Mouse (Mus musculus): ENCODE measurements around the gene Rbmxl1. TPM values are rescaled to one million over a fixed set of nuclear protein-coding genes. Genes with fewer than 3 reads are reported as not detected.
"Not testable (repeated sequence)": the region's sequence is repeated elsewhere in the genome, so short reads cannot be mapped to it uniquely, and the experiment has no call there.

Rbmxl1 gene
- polyA plus RNA-seq (2014; fragmentation: Nextera tagmentation; extraction: Ambion mirVana): 201 and 248 TPM in 2 replicates

DNA sequence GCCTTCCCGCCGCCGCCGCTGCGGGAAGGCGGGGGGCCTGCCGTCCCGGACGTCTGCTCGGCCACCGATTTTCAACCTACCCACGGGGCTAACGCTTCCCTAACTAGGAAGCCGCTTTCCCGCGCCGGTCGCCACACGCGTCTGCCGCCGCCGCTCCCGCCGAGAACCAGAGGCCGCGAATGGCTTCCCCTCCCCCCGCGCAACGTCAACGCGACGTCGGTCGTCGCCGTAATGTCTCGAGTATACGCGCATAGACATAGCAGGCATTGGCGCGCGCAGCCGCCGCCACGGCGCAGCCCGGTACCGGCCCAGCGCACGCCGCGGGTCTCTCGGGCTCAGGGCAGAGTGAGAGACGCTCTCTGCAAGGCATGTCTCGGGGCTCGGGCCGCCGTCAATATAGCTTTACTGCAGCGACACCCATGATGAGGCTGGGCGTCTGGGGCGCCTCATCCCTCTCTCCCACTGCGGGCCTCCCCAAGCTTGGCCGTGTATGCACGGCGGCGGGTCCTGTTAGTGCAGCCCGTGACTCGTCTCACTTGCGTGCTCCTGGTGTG is at the start of gene Rbmxl1:
Rbmxl1 (minus strand) TSS at position 180 of the 554 bp plus-strand sequence.
- no peaks in the 10 kb centered on the region for H3K9me3 ChIP-seq (ENCODE audit: control insufficient read depth, low read length)
- no peaks in the 10 kb centered on the region for H3K27me3 ChIP-seq (ENCODE audit: control insufficient read depth, insufficient read depth, low read length)
- DNase-seq: peak; percentile 97
- WGBS: under 1% methylated on average over 70 of the region's 70 CpGs
- H3K9ac ChIP-seq (replicated peaks; ENCODE audit: low read length): peak within 1 kb of the TSS; percentile 97
- peak within 1 kb of the TSS; percentile 98 for H3K27ac ChIP-seq (replicated peaks; ENCODE audit: low read depth, low read length)
- H3K36me3 ChIP-seq (ENCODE audit: control insufficient read depth, insufficient read depth, low read length): peaks cover 16% of the 10 kb centered on the region
- peak within 1 kb of the TSS; percentile 91 for H3K4me3 ChIP-seq (replicated peaks; ENCODE audit: low read depth, low read length)
- H3K4me1 ChIP-seq (ENCODE audit: control insufficient read depth, insufficient read depth, low read length): peaks cover 10% of the 10 kb centered on the region
- ATAC-seq (ENCODE audit: low FRiP score, low TSS enrichment): peak; percentile 92
- H3K4me2 ChIP-seq (ENCODE audit: low read length): peak within 1 kb of the TSS; percentile 86

DNA sequence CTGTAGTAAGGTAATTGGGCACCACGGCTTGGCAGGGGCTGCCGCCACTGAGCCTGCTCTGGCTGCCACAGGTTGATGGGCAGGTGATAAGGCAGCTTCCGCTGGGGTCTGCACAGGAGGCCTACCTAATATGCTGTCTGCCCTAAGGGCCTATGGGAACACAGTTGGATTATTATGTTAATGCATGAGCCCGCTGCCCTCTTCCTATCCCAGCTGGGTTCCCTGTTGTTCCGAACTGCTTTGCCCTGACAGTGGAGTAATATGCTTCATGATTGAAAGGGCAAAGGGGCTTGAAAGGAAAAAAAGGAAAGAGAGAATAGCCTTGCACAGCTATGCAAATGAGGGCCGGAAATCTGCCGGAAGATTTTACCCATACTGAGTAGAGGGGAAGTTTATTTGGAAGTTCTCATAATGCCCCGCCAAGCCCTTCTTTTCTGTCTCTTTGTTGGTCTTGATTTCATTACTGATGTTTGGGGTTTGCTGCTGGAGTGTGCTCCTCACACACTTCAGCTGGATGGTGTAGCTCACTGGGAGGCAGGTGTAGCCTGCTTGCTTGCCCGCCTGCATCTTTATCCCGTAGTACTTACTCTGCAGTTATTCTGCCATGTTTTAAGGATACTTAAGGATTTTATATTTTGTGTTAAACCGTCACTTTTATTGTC is 48.2 kb upstream of the Rbmxl1 start:
- Histone ChIP-seq H3K27ac (replicated peaks; ENCODE audit: low read depth, low read length) (peak overlapping the region; percentile 58), H3K4me1 (ENCODE audit: control insufficient read depth, insufficient read depth, low read length) (peaks cover 29% of the 10 kb centered on the region), H3K36me3 (ENCODE audit: control insufficient read depth, insufficient read depth, low read length) (no peaks in the 10 kb centered on the region), H3K4me3 (replicated peaks; ENCODE audit: low read depth, low read length) (no peak overlapping the region), H3K9me3 (ENCODE audit: control insufficient read depth, low read length) (no peaks in the 10 kb centered on the region), H3K9ac (replicated peaks; ENCODE audit: low read length) (no peak overlapping the region), H3K27me3 (ENCODE audit: control insufficient read depth, insufficient read depth, low read length) (no peaks in the 10 kb centered on the region), H3K4me2 (ENCODE audit: low read length) (peak overlapping the region; percentile 14)
- WGBS: 7% methylated on average over 11 of the region's 11 CpGs
- peak; percentile 79 for ATAC-seq (ENCODE audit: low FRiP score, low TSS enrichment)
- peak; percentile 74 for DNase-seq

DNA sequence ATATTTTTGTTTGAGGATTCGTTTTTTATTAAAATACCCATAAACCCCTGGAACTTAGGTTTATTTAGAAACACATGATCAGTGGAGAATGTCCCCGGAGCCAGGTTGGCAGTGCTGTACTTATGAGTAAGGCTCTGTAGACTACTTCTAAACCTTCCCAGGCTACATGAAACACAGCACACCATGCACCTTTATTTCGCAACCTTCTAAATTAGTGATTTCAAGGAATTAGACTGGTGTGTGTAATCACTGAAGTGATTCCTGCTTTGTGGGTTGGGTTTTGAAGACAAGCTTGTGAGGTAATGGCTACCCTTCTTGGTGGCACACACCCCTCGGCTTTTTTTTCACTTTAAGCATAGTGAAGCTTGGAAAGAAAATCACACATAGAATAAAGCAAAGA is 47.1 kb upstream of the Rbmxl1 start:
- no peaks in the 10 kb centered on the region for H3K36me3 ChIP-seq (ENCODE audit: control insufficient read depth, insufficient read depth, low read length)
- no peaks in the 10 kb centered on the region for H3K9me3 ChIP-seq (ENCODE audit: control insufficient read depth, low read length)
- no peak overlapping the region for H3K4me2 ChIP-seq (ENCODE audit: low read length)
- no peak overlapping the region for H3K4me3 ChIP-seq (replicated peaks; ENCODE audit: low read depth, low read length)
- DNase-seq (no peak), ATAC-seq (ENCODE audit: low FRiP score, low TSS enrichment) (no peak)
- H3K9ac ChIP-seq (replicated peaks; ENCODE audit: low read length): no peak overlapping the region
- WGBS: 88% methylated on average over 4 of the region's 4 CpGs
- peaks cover 30% of the 10 kb centered on the region for H3K4me1 ChIP-seq (ENCODE audit: control insufficient read depth, insufficient read depth, low read length)
- H3K27ac ChIP-seq (replicated peaks; ENCODE audit: low read depth, low read length): no peak overlapping the region
- no peaks in the 10 kb centered on the region for H3K27me3 ChIP-seq (ENCODE audit: control insufficient read depth, insufficient read depth, low read length)

DNA sequence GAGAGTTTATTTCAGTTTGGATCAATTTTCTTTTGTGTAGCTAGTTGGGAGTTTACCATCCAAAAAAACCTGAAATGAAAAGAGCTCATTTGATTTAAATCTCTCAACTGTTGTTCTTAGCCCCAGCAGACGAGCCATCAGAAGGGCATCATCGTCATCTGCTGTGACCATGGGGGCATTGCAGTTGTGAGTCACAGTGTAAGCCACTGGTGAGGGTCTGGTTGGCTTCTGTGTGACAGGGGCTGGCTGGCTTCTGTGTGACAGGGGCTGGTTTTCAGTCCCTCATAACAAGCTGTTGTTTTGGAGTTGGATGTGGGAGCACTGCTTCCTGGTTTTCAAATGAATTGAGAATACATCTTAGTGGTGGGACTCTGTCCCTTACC is 42.0 kb upstream of the Rbmxl1 start:
- H3K36me3 ChIP-seq (ENCODE audit: control insufficient read depth, insufficient read depth, low read length): no peaks in the 10 kb centered on the region
- no peak overlapping the region for H3K4me2 ChIP-seq (ENCODE audit: low read length)
- H3K27me3 ChIP-seq (ENCODE audit: control insufficient read depth, insufficient read depth, low read length): no peaks in the 10 kb centered on the region
- ATAC-seq (ENCODE audit: low FRiP score, low TSS enrichment) (peak; percentile 66; the same call in 1 of the 2 replicates), DNase-seq (peak; percentile 37)
- H3K4me1 ChIP-seq (ENCODE audit: control insufficient read depth, insufficient read depth, low read length): peaks cover 29% of the 10 kb centered on the region
- H3K9ac ChIP-seq (replicated peaks; ENCODE audit: low read length): no peak overlapping the region
- no peak overlapping the region for H3K4me3 ChIP-seq (replicated peaks; ENCODE audit: low read depth, low read length)
- H3K27ac ChIP-seq (replicated peaks; ENCODE audit: low read depth, low read length): peak overlapping the region; percentile 64; the same call in 1 of the 2 replicates
- no peaks in the 10 kb centered on the region for H3K9me3 ChIP-seq (ENCODE audit: control insufficient read depth, low read length)
- WGBS: 31% methylated on average over 2 of the region's 2 CpGs

DNA sequence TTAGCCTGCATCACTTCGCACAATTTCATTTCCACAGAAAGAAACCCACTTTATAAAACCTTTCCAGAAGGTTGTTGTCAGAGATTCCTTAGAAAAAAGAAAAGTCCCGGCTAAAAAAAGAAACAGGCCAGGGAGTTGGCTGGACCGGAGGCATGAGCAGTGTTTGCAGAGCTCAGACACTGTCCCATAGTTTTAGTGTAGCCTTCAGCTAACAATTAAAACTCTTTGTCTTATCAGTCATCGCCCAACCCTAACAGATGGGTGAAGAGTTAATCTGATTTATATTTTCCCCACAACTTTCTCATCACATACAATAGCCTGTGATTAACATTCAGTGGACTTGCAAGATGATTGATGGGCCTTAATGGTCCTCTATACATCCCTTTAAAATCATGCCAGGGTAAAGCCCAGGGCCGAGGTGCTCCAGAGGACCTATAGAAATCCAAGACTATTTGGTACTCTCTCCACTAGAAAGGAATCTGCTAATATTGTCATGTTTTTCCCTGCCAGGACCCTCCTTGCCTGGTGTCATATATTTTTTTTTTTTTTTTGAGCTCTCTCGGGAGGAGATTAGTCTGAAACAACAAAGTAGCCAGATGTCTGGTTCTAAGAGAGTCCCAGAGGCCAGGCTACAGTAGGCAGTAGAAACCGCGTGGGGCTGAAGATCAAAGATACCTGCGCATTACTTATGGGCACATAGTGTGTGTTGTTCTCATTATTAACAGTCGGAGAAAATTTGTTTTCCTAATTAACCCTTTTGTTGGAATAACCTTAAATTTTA is 41.5 kb upstream of the Rbmxl1 start:
- Histone ChIP-seq H3K9me3 (ENCODE audit: control insufficient read depth, low read length) (no peaks in the 10 kb centered on the region), H3K27me3 (ENCODE audit: control insufficient read depth, insufficient read depth, low read length) (no peaks in the 10 kb centered on the region), H3K27ac (replicated peaks; ENCODE audit: low read depth, low read length) (peak overlapping the region; percentile 64; the same call in 1 of the 2 replicates), H3K9ac (replicated peaks; ENCODE audit: low read length) (no peak overlapping the region), H3K36me3 (ENCODE audit: control insufficient read depth, insufficient read depth, low read length) (no peaks in the 10 kb centered on the region), H3K4me1 (ENCODE audit: control insufficient read depth, insufficient read depth, low read length) (peaks cover 28% of the 10 kb centered on the region; the same call in 1 of the 2 replicates), H3K4me2 (ENCODE audit: low read length) (no peak overlapping the region), H3K4me3 (replicated peaks; ENCODE audit: low read depth, low read length) (no peak overlapping the region)
- DNase-seq (peak; percentile 73), ATAC-seq (ENCODE audit: low FRiP score, low TSS enrichment) (peak; percentile 88; the same call in 1 of the 2 replicates)
- WGBS: 25% methylated on average over 10 of the region's 10 CpGs

DNA sequence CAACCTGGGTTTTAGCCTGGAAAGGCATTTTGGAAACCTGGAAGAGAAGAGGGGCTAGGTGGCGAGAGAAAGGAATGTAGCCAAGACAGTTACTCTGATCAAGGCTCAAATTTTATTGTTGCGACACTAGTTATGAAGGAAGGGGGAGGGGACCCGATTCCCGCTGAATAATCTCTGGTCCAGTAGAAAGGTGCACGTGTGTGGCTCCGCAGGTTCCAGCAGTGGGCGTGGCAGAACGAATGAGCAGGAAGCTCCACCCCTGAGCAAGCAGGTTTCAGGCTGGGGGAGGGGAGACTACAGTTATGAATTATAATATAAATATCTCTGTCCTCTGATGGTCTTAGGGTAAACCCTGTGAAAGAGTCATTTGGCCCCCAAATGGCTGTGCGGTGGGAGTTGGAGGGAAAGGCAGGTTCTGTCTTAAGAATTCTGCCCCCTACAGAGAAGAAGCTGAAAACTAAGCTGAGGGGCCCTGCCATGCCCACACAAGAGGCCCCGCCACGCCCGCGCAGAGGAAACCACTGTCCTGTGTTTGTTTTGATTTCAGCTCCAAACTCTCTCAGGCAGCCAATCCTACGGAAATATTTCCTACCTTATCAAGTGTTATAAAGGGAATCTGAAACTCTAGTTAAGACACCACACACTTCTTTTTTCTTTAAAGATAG is 36.6 kb upstream of the Rbmxl1 start:
- not testable (repeated sequence) for DNase-seq; H3K4me2 ChIP-seq (ENCODE audit: low read length); ATAC-seq (ENCODE audit: low FRiP score, low TSS enrichment)

DNA sequence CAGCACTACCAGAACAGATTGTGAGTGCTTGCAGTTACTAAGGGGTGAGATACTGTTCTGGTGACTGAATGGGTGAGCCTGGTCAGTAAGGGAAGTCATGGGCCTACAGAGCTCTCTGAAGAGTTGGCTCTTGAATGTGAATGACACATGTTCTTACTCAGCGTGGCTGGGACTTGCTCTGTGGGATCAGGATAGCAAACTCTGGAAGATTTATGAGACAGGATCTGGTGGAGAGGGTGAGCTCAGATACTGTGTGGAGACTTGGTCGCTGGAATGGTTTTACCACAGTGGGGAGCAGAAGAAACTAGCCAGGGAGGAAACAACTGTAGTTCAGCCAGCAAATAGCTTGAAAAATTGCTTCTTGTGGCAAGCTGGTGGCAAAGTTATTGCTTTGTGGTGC is 35.8 kb upstream of the Rbmxl1 start:
- Histone ChIP-seq H3K4me1 (ENCODE audit: control insufficient read depth, insufficient read depth, low read length) (peaks cover 6% of the 10 kb centered on the region; the same call in 1 of the 2 replicates), H3K27me3 (ENCODE audit: control insufficient read depth, insufficient read depth, low read length) (no peaks in the 10 kb centered on the region), H3K4me2 (ENCODE audit: low read length) (no peak overlapping the region), H3K9me3 (ENCODE audit: control insufficient read depth, low read length) (no peaks in the 10 kb centered on the region), H3K4me3 (replicated peaks; ENCODE audit: low read depth, low read length) (no peak overlapping the region), H3K9ac (replicated peaks; ENCODE audit: low read length) (no peak overlapping the region), H3K36me3 (ENCODE audit: control insufficient read depth, insufficient read depth, low read length) (0 out of 2 replicates have a peak, but pooled peaks cover 3% of the 10 kb centered on the region), H3K27ac (replicated peaks; ENCODE audit: low read depth, low read length) (no peak overlapping the region)
- WGBS: 89% methylated on average over 2 of the region's 2 CpGs
- DNase-seq (no peak), ATAC-seq (ENCODE audit: low FRiP score, low TSS enrichment) (no peak)

More for the DNA sequence above, 36.6 kb upstream of the Rbmxl1 start:
- not testable (repeated sequence) for H3K9ac ChIP-seq (replicated peaks; ENCODE audit: low read length); H3K4me3 ChIP-seq (replicated peaks; ENCODE audit: low read depth, low read length); H3K27ac ChIP-seq (replicated peaks; ENCODE audit: low read depth, low read length); H3K27me3 ChIP-seq (ENCODE audit: control insufficient read depth, insufficient read depth, low read length); H3K36me3 ChIP-seq (ENCODE audit: control insufficient read depth, insufficient read depth, low read length); H3K9me3 ChIP-seq (ENCODE audit: control insufficient read depth, low read length)
- WGBS: 36% methylated on average over 7 of the region's 14 CpGs
- H3K4me1 ChIP-seq (ENCODE audit: control insufficient read depth, insufficient read depth, low read length): peaks cover 12% of the 10 kb centered on the region; the same call in 1 of the 2 replicates

DNA sequence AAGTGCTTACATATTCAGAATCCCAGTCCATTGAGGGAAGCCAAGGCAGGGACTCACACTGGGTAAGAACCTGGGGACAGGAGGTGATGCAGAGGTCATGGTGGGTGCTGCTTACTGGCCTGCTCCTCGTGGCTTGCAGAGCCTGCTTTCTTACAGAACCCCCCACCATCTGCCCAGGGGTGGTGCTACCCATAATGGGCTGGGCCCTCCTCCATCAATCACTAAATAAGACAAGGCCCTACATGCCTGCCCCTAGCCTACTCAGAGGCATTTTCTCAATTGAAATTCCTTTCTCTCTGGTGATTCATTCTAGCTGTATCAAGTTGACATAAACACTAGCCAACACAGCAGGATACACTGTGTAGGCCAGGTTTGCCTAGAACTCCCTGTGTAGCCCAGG is 34.9 kb upstream of the Rbmxl1 start:
- H3K4me1 ChIP-seq (ENCODE audit: control insufficient read depth, insufficient read depth, low read length): peaks cover under 1% of the 10 kb centered on the region; the same call in 1 of the 2 replicates
- WGBS: 50% methylated on average over 1 of the region's 1 CpGs

More for the DNA sequence above, 34.9 kb upstream of the Rbmxl1 start:
- H3K36me3 ChIP-seq (ENCODE audit: control insufficient read depth, insufficient read depth, low read length): 0 out of 2 replicates have a peak, but pooled peaks cover 3% of the 10 kb centered on the region
- H3K4me2 ChIP-seq (ENCODE audit: low read length): no peak overlapping the region
- no peaks in the 10 kb centered on the region for H3K9me3 ChIP-seq (ENCODE audit: control insufficient read depth, low read length)
- H3K4me3 ChIP-seq (replicated peaks; ENCODE audit: low read depth, low read length): no peak overlapping the region
- H3K27ac ChIP-seq (replicated peaks; ENCODE audit: low read depth, low read length): no peak overlapping the region
- H3K9ac ChIP-seq (replicated peaks; ENCODE audit: low read length): no peak overlapping the region
- no peaks in the 10 kb centered on the region for H3K27me3 ChIP-seq (ENCODE audit: control insufficient read depth, insufficient read depth, low read length)
- ATAC-seq (ENCODE audit: low FRiP score, low TSS enrichment): no peak
- DNase-seq: no peak

Data from midbrain, embryonic 14.5 days (tissue).